Mouse (Mus musculus) skeletal muscle tissue, postnatal 0 days (tissue): ENCODE results near the gene Cdc20. TPM values are rescaled to one million over a fixed set of nuclear protein-coding genes. Genes with fewer than 3 reads are reported as not detected.

Experiments used
- polyA plus RNA-seq: library from polyadenylated mRNA; unstranded; fragments of >200 nt; fragmentation: Nextera tagmentation; extraction: Ambion mirVana; gene quantifications from 2 replicates; pipeline ENCODE4 v1.2.1, GENCODE M21; 2015

Gene Cdc20
- polyA plus RNA-seq = 35.6 and 40.3 TPM in 2 replicates

GRCm38 (mm10) chr4:118436820-118437603, at the start of gene Cdc20:
Gene Cdc20, minus strand, starts transcription at chr4:118437352.

GRCm38 (mm10) chr4:118457345-118457975, 20.3 kb upstream of the Cdc20 start, which contains the start of gene Mpl:
Gene Mpl, minus strand, starts transcription at chr4:118457513.

GRCm38 (mm10) chr4:118427768-118428451, 9.2 kb downstream of the Cdc20 start, which contains the start of gene Elovl1:
Gene Elovl1, plus strand, starts transcription at chr4:118428093.

GRCm38 (mm10) chr4:118409142-118409900, 27.8 kb downstream of the Cdc20 start, which contains the start of the genes Szt2 and Med8:
Gene Szt2, minus strand, starts transcription at chr4:118409273.
Gene Med8, plus strand, starts transcription at chr4:118409337.

Other genes starting within 250 kb of the Cdc20 start
- gene Ptprf, start 145.9 kb downstream of the Cdc20 start, polyA plus RNA-seq = 3.3 and 5.5 TPM in 2 replicates
- gene Szt2, start 28.1 kb downstream of the Cdc20 start, polyA plus RNA-seq = 2.1 and 2.6 TPM in 2 replicates
- gene Med8, start 28.0 kb downstream of the Cdc20 start, polyA plus RNA-seq = 54.1 and 65.5 TPM in 2 replicates
- 50.1 and 67.4 TPM in 2 replicates for gene Elovl1, start 9.3 kb downstream of the Cdc20 start, polyA plus RNA-seq
- 0.09 TPM in 1 of 2 replicates, not detected in the other for gene Mpl, start 20.2 kb upstream of the Cdc20 start, polyA plus RNA-seq
- gene Tie1, start 52.7 kb upstream of the Cdc20 start, polyA plus RNA-seq = 27.3 and 27.5 TPM in 2 replicates
- gene 2610528J11Rik, start 89.6 kb upstream of the Cdc20 start, polyA plus RNA-seq = 0.96 TPM in 1 of 2 replicates, not detected in the other
- gene Tmem125, start 106.7 kb upstream of the Cdc20 start, polyA plus RNA-seq = 2.2 and 3.3 TPM in 2 replicates
- 0.40 TPM in 1 of 2 replicates, not detected in the other for gene Cfap57, start 183.4 kb upstream of the Cdc20 start, polyA plus RNA-seq
- gene Ebna1bp2, start 183.4 kb upstream of the Cdc20 start, polyA plus RNA-seq = 82.7 and 93.5 TPM in 2 replicates
- not detected in 2 replicates for gene Olfr62, start 221.6 kb upstream of the Cdc20 start, polyA plus RNA-seq